Mouse (Mus musculus): ENCODE data around the gene Sos2. TPM values are rescaled to one million over a fixed set of nuclear protein-coding genes. Genes with fewer than 3 reads are reported as not detected.
"Not testable (repeated sequence)": the region's sequence is repeated elsewhere in the genome, so short reads cannot be mapped to it uniquely, and the experiment has no call there.

The Sos2 gene
- polyA plus RNA-seq, 1 experiment from 2014 or later, result 10.9 TPM

GRCm38 (mm10) chr12:69583270-69583629 is 98.4 kb downstream of the Sos2 start:
- Histone ChIP-seq H3K36me3 (peaks cover 22% of the 10 kb centered on the region), H3K4me2 (peak overlapping the region; percentile 75), H3K4me1 (no peaks in the 10 kb centered on the region), H3K27me3 (replicated peaks) (no peaks in the 10 kb centered on the region), H3K9ac (peak overlapping the region; percentile 87; the same call in 1 of the 2 replicates), H3K27ac (peak overlapping the region; percentile 72), H3K4me3 (replicated peaks) (peak overlapping the region; percentile 84), H3K9me3 (no peaks in the 10 kb centered on the region)
- WGBS, result 41% methylated on average over 5 of the region's 5 CpGs
- no peak; the same call in 1 of the 2 replicates for ATAC-seq (ENCODE audit: insufficient read depth, low FRiP score, low read depth)

- Histone ChIP-seq H3K4me1 (no peaks in the 10 kb centered on the region), H3K27ac (peak within 1 kb of the TSS; percentile 72), H3K9ac (peak within 1 kb of the TSS; percentile 87), H3K27me3 (replicated peaks) (no peaks in the 10 kb centered on the region), H3K9me3 (no peaks in the 10 kb centered on the region), H3K4me2 (peak within 1 kb of the TSS; percentile 75), H3K36me3 (peaks cover 27% of the 10 kb centered on the region), H3K4me3 (replicated peaks) (peak within 1 kb of the TSS; percentile 84)
- ATAC-seq (ENCODE audit: insufficient read depth, low FRiP score, low read depth), result peak; percentile 97
- under 1% methylated on average over 56 of the region's 56 CpGs for WGBS
Observed at GRCm38 (mm10) chr12:69582613-69583269, 98.9 kb downstream of the Sos2 start, which contains the start of gene Vcpkmt. Vcpkmt (minus strand) TSS chr12:69583028.

- H3K9me3 ChIP-seq, result no peaks in the 10 kb centered on the region
- peaks cover 32% of the 10 kb centered on the region for H3K36me3 ChIP-seq
- ATAC-seq (ENCODE audit: insufficient read depth, low FRiP score, low read depth), result no peak
- peak overlapping the region; percentile 75 for H3K4me2 ChIP-seq
- H3K9ac ChIP-seq, result peak overlapping the region; percentile 87
- peak overlapping the region; percentile 84 for H3K4me3 ChIP-seq (replicated peaks)
- H3K4me1 ChIP-seq, result no peaks in the 10 kb centered on the region
- peak overlapping the region; percentile 72; the same call in 1 of the 2 replicates for H3K27ac ChIP-seq
- H3K27me3 ChIP-seq (replicated peaks), result no peaks in the 10 kb centered on the region
- WGBS, result 21% methylated on average over 9 of the region's 9 CpGs
Observed at GRCm38 (mm10) chr12:69582216-69582612, 99.4 kb downstream of the Sos2 start.

- ATAC-seq (ENCODE audit: insufficient read depth, low FRiP score, low read depth), result no peak
- Histone ChIP-seq H3K4me1 (no peaks in the 10 kb centered on the region), H3K9ac (no peak overlapping the region), H3K9me3 (no peaks in the 10 kb centered on the region), H3K4me2 (no peak overlapping the region), H3K4me3 (replicated peaks) (no peak overlapping the region), H3K36me3 (peaks cover 31% of the 10 kb centered on the region), H3K27ac (no peak overlapping the region), H3K27me3 (replicated peaks) (no peaks in the 10 kb centered on the region)
- WGBS, result 77% methylated on average over 5 of the region's 5 CpGs
Observed at GRCm38 (mm10) chr12:69579623-69580022, 102.0 kb downstream of the Sos2 start.

- WGBS, result 76% methylated on average over 9 of the region's 9 CpGs
- H3K4me1 ChIP-seq, result 0 out of 2 replicates have a peak, but pooled peaks cover 3% of the 10 kb centered on the region
- no peak overlapping the region for H3K9ac ChIP-seq
- ATAC-seq (ENCODE audit: insufficient read depth, low FRiP score, low read depth), result no peak; the same call in 1 of the 2 replicates
- H3K36me3 ChIP-seq, result peaks cover 29% of the 10 kb centered on the region
- H3K4me3 ChIP-seq (replicated peaks), result no peak overlapping the region
- no peaks in the 10 kb centered on the region for H3K9me3 ChIP-seq
- H3K27ac ChIP-seq, result peak overlapping the region; percentile 3; the same call in 1 of the 2 replicates
- no peaks in the 10 kb centered on the region for H3K27me3 ChIP-seq (replicated peaks)
- H3K4me2 ChIP-seq, result no peak overlapping the region
Observed at GRCm38 (mm10) chr12:69576120-69576627, 105.5 kb downstream of the Sos2 start.

GRCm38 (mm10) chr12:69573916-69574881 is 107.5 kb downstream of the Sos2 start:
- WGBS, result 25% methylated on average over 17 of the region's 17 CpGs
- Histone ChIP-seq H3K27ac (peak overlapping the region; percentile 60), H3K4me3 (replicated peaks) (peak overlapping the region; percentile 36), H3K4me2 (peak overlapping the region; percentile 54), H3K9me3 (no peaks in the 10 kb centered on the region), H3K27me3 (replicated peaks) (no peaks in the 10 kb centered on the region), H3K36me3 (peaks cover 25% of the 10 kb centered on the region), H3K4me1 (0 out of 2 replicates have a peak, but pooled peaks cover 3% of the 10 kb centered on the region), H3K9ac (no peak overlapping the region)
- no peak for ATAC-seq (ENCODE audit: insufficient read depth, low FRiP score, low read depth)

GRCm38 (mm10) chr12:69573271-69573670 is 108.4 kb downstream of the Sos2 start:
- Histone ChIP-seq H3K9me3 (no peaks in the 10 kb centered on the region), H3K27ac (peak overlapping the region; percentile 60; the same call in 1 of the 2 replicates), H3K4me1 (0 out of 2 replicates have a peak, but pooled peaks cover 3% of the 10 kb centered on the region), H3K27me3 (replicated peaks) (no peaks in the 10 kb centered on the region), H3K9ac (no peak overlapping the region), H3K36me3 (peaks cover 18% of the 10 kb centered on the region), H3K4me2 (no peak overlapping the region), H3K4me3 (replicated peaks) (no peak overlapping the region)
- WGBS, result 86% methylated on average over 8 of the region's 8 CpGs
- ATAC-seq (ENCODE audit: insufficient read depth, low FRiP score, low read depth), result no peak

- no peak overlapping the region for H3K27ac ChIP-seq
- H3K36me3 ChIP-seq, result no peaks in the 10 kb centered on the region
- no peaks in the 10 kb centered on the region for H3K27me3 ChIP-seq (replicated peaks)
- 79% methylated on average over 3 of the region's 3 CpGs for WGBS
- no peak overlapping the region for H3K9ac ChIP-seq
- no peaks in the 10 kb centered on the region for H3K9me3 ChIP-seq
- no peak overlapping the region for H3K4me2 ChIP-seq
- H3K4me1 ChIP-seq, result 0 out of 2 replicates have a peak, but pooled peaks cover 3% of the 10 kb centered on the region
- no peak overlapping the region for H3K4me3 ChIP-seq (replicated peaks)
- ATAC-seq (ENCODE audit: insufficient read depth, low FRiP score, low read depth), result no peak
Observed at GRCm38 (mm10) chr12:69569926-69570325, 111.7 kb downstream of the Sos2 start.

- 66% methylated on average over 3 of the region's 3 CpGs for WGBS
- no peaks in the 10 kb centered on the region for H3K27me3 ChIP-seq (replicated peaks)
- no peak overlapping the region for H3K4me2 ChIP-seq
- no peaks in the 10 kb centered on the region for H3K9me3 ChIP-seq
- ATAC-seq (ENCODE audit: insufficient read depth, low FRiP score, low read depth), result no peak
- H3K9ac ChIP-seq, result no peak overlapping the region
- H3K36me3 ChIP-seq, result no peaks in the 10 kb centered on the region
- H3K27ac ChIP-seq, result no peak overlapping the region
- H3K4me3 ChIP-seq (replicated peaks), result no peak overlapping the region
- no peaks in the 10 kb centered on the region for H3K4me1 ChIP-seq
Observed at GRCm38 (mm10) chr12:69568266-69568665, 113.4 kb downstream of the Sos2 start.

- H3K27me3 ChIP-seq (replicated peaks); H3K36me3 ChIP-seq; H3K4me2 ChIP-seq; ATAC-seq (ENCODE audit: insufficient read depth, low FRiP score, low read depth); H3K4me3 ChIP-seq (replicated peaks); H3K27ac ChIP-seq; H3K9me3 ChIP-seq; H3K4me1 ChIP-seq; H3K9ac ChIP-seq: not testable (repeated sequence)
- 81% methylated on average over 6 of the region's 6 CpGs for WGBS
Observed at GRCm38 (mm10) chr12:69561006-69561405, 120.6 kb downstream of the Sos2 start.

- Histone ChIP-seq H3K4me2 (no peak overlapping the region), H3K27me3 (replicated peaks) (no peaks in the 10 kb centered on the region), H3K4me1 (no peaks in the 10 kb centered on the region), H3K36me3 (no peaks in the 10 kb centered on the region), H3K4me3 (replicated peaks) (no peak overlapping the region), H3K9me3 (no peaks in the 10 kb centered on the region), H3K9ac (no peak overlapping the region), H3K27ac (0 out of 2 replicates have a peak overlapping the region, but pooled peaks have one; percentile 11)
- no peak; the same call in 1 of the 2 replicates for ATAC-seq (ENCODE audit: insufficient read depth, low FRiP score, low read depth)
- 52% methylated on average over 6 of the region's 6 CpGs for WGBS
Observed at GRCm38 (mm10) chr12:69556221-69556861, 125.3 kb downstream of the Sos2 start.
